Mouse (Mus musculus) heart, embryonic 15.5 days (tissue): Measurements from ENCODE around the gene Plaur. TPM values are rescaled to one million over a fixed set of nuclear protein-coding genes. Genes with fewer than 3 reads are reported as not detected.

Experiments used
- ATAC-seq: fragments of 200-750 bp; cut with Nextera tagmentation; replicated peaks from 2 replicates; pipeline ENCODE4 v1.8.0; 2017; ENCODE audit warnings: low read depth, moderate TSS enrichment; ENCODE audit not compliant: insufficient number of reproducible peaks, insufficient read depth, low FRiP score
- H3K27ac ChIP-seq: fragments of 300-500 bp; sonication (generic); 2 replicates; pipeline ENCODE4 v1.5.1; 2015; ENCODE audit warnings: mild to moderate bottlenecking, inconsistent platforms
- H3K27me3 ChIP-seq: fragments of 300-500 bp; sonication (generic); 2 replicates; pipeline ENCODE4 v1.6.1; 2015; ENCODE audit warnings: inconsistent platforms
- H3K36me3 ChIP-seq: fragments of 300-500 bp; sonication (generic); 2 replicates; pipeline ENCODE4 v1.6.1; 2015; ENCODE audit warnings: mild to moderate bottlenecking, inconsistent platforms
- H3K4me1 ChIP-seq: fragments of 300-500 bp; sonication (generic); replicated peaks from 2 replicates; pipeline ENCODE4 v1.6.1; 2015; ENCODE audit warnings: inconsistent platforms
- H3K4me2 ChIP-seq: fragments of 300-500 bp; sonication (generic); 2 replicates; pipeline ENCODE4 v1.6.1; 2015; ENCODE audit warnings: inconsistent platforms, mild to moderate bottlenecking, moderate library complexity
- H3K4me3 ChIP-seq: fragments of 300-500 bp; sonication (generic); 2 replicates; pipeline ENCODE4 v1.5.1; 2015; ENCODE audit warnings: mild to moderate bottlenecking, inconsistent platforms
- H3K9ac ChIP-seq: fragments of 300-500 bp; sonication (generic); 2 replicates; pipeline ENCODE4 v1.6.1; 2015; ENCODE audit warnings: mild to moderate bottlenecking, inconsistent platforms
- H3K9me3 ChIP-seq: fragments of 300-500 bp; sonication (generic); replicated peaks from 2 replicates; pipeline ENCODE4 v1.6.1; 2016; ENCODE audit warnings: inconsistent platforms
- WGBS: fragments of 180-500 bp; shearing (Covaris S2); methylation state at CpG from one replicate; pipeline ENCODE4 v1.1.7; 2015; ENCODE audit warnings: mixed read lengths; 5-methylcytosine and 5-hydroxymethylcytosine counted together
- polyA plus RNA-seq: library from polyadenylated mRNA; unstranded; fragments of >200 nt; fragmentation: Nextera tagmentation; extraction: Ambion mirVana; gene quantifications from 2 replicates; pipeline ENCODE4 v1.2.1, GENCODE M21; 2015

Plaur gene
- polyA plus RNA-seq, result 8.2 and 9.9 TPM in 2 replicates

GRCm38 (mm10) chr7:24462388-24463319, at the start of gene Plaur:
Gene Plaur (plus strand): TSS chr7:24462484.
- H3K27ac ChIP-seq, result peak within 1 kb of the TSS; percentile 69
- WGBS, result 4% methylated on average over 27 of the region's 27 CpGs
- H3K4me3 ChIP-seq, result peak within 1 kb of the TSS; percentile 44
- peaks cover 22% of the 10 kb centered on the region for H3K4me1 ChIP-seq
- H3K9ac ChIP-seq, result 0 out of 2 replicates have a peak within 1 kb of the TSS, but pooled peaks have one; percentile 25
- H3K27me3 ChIP-seq, result peaks cover 11% of the 10 kb centered on the region
- H3K4me2 ChIP-seq, result peak within 1 kb of the TSS; percentile 61
- H3K9me3 ChIP-seq, result no peaks in the 10 kb centered on the region
- no peaks in the 10 kb centered on the region for H3K36me3 ChIP-seq
- peak; percentile 70 for ATAC-seq

GRCm38 (mm10) chr7:24413630-24414029, 48.7 kb upstream of the Plaur start:
- ATAC-seq, result no peak
- no peak overlapping the region for H3K9ac ChIP-seq
- no peaks in the 10 kb centered on the region for H3K27me3 ChIP-seq
- 58% methylated on average over 3 of the region's 3 CpGs for WGBS
- no peak overlapping the region for H3K4me3 ChIP-seq
- H3K36me3 ChIP-seq, result no peaks in the 10 kb centered on the region; the same call in 1 of the 2 replicates
- no peak overlapping the region for H3K27ac ChIP-seq
- peaks cover 14% of the 10 kb centered on the region for H3K4me1 ChIP-seq
- no peaks in the 10 kb centered on the region for H3K9me3 ChIP-seq
- no peak overlapping the region for H3K4me2 ChIP-seq

GRCm38 (mm10) chr7:24415261-24415660, 47.0 kb upstream of the Plaur start:
- peak; percentile 60 for ATAC-seq
- Histone ChIP-seq H3K36me3 (no peaks in the 10 kb centered on the region; the same call in 1 of the 2 replicates), H3K4me1 (peaks cover 18% of the 10 kb centered on the region), H3K4me3 (no peak overlapping the region), H3K27me3 (no peaks in the 10 kb centered on the region), H3K9ac (no peak overlapping the region), H3K4me2 (no peak overlapping the region), H3K9me3 (no peaks in the 10 kb centered on the region), H3K27ac (peak overlapping the region; percentile 78)
- 35% methylated on average over 7 of the region's 7 CpGs for whole genome bisulfite sequencing

GRCm38 (mm10) chr7:24419579-24419978, 42.7 kb upstream of the Plaur start:
- peaks cover 31% of the 10 kb centered on the region for H3K4me1 ChIP-seq
- H3K27ac ChIP-seq, result no peak overlapping the region
- H3K27me3 ChIP-seq, result no peaks in the 10 kb centered on the region
- ATAC-seq, result no peak
- H3K9me3 ChIP-seq, result no peaks in the 10 kb centered on the region
- WGBS, result 70% methylated on average over 8 of the region's 8 CpGs
- H3K4me3 ChIP-seq, result no peak overlapping the region
- H3K36me3 ChIP-seq, result peaks cover 12% of the 10 kb centered on the region
- H3K9ac ChIP-seq, result no peak overlapping the region
- H3K4me2 ChIP-seq, result no peak overlapping the region

GRCm38 (mm10) chr7:24421648-24422047, 40.6 kb upstream of the Plaur start:
- no peak overlapping the region for H3K4me3 ChIP-seq
- no peaks in the 10 kb centered on the region for H3K9me3 ChIP-seq
- H3K4me1 ChIP-seq, result peaks cover 23% of the 10 kb centered on the region
- no peak overlapping the region for H3K27ac ChIP-seq
- H3K27me3 ChIP-seq, result no peaks in the 10 kb centered on the region
- no peak for ATAC-seq
- H3K4me2 ChIP-seq, result no peak overlapping the region
- 64% methylated on average over 7 of the region's 7 CpGs for WGBS
- no peak overlapping the region for H3K9ac ChIP-seq
- H3K36me3 ChIP-seq, result peaks cover 12% of the 10 kb centered on the region

- no peaks in the 10 kb centered on the region for H3K27me3 ChIP-seq
- H3K9me3 ChIP-seq, result no peaks in the 10 kb centered on the region
- H3K9ac ChIP-seq, result 0 out of 2 replicates have a peak overlapping the region, but pooled peaks have one; percentile 14
- H3K36me3 ChIP-seq, result peaks cover 12% of the 10 kb centered on the region
- H3K27ac ChIP-seq, result no peak overlapping the region
- no peak overlapping the region for H3K4me2 ChIP-seq
- 78% methylated on average over 8 of the region's 8 CpGs for WGBS
- H3K4me3 ChIP-seq, result no peak overlapping the region
- no peak for ATAC-seq
- peaks cover 23% of the 10 kb centered on the region for H3K4me1 ChIP-seq
Observed at GRCm38 (mm10) chr7:24422251-24422650, 40.0 kb upstream of the Plaur start.

GRCm38 (mm10) chr7:24423107-24423763, 39.0 kb upstream of the Plaur start:
- H3K4me1 ChIP-seq, result peaks cover 23% of the 10 kb centered on the region
- H3K27me3 ChIP-seq, result no peaks in the 10 kb centered on the region
- H3K4me2 ChIP-seq, result no peak overlapping the region
- H3K4me3 ChIP-seq, result no peak overlapping the region
- no peak overlapping the region for H3K9ac ChIP-seq
- H3K27ac ChIP-seq, result no peak overlapping the region
- WGBS, result 80% methylated on average over 15 of the region's 15 CpGs
- H3K9me3 ChIP-seq, result no peaks in the 10 kb centered on the region
- ATAC-seq, result no peak
- H3K36me3 ChIP-seq, result peaks cover 12% of the 10 kb centered on the region

GRCm38 (mm10) chr7:24423956-24424732, 38.1 kb upstream of the Plaur start:
- Histone ChIP-seq H3K4me1 (peaks cover 23% of the 10 kb centered on the region), H3K4me3 (no peak overlapping the region), H3K9ac (no peak overlapping the region), H3K9me3 (no peaks in the 10 kb centered on the region), H3K27ac (peak overlapping the region; percentile 28), H3K4me2 (no peak overlapping the region), H3K27me3 (no peaks in the 10 kb centered on the region), H3K36me3 (peaks cover 12% of the 10 kb centered on the region)
- WGBS, result 55% methylated on average over 12 of the region's 12 CpGs
- ATAC-seq, result peak; percentile 29; the same call in 1 of the 2 replicates

- peaks cover 27% of the 10 kb centered on the region for H3K4me1 ChIP-seq
- no peak overlapping the region for H3K4me2 ChIP-seq
- ATAC-seq, result no peak
- 73% methylated on average over 9 of the region's 9 CpGs for WGBS
- peaks cover 6% of the 10 kb centered on the region for H3K36me3 ChIP-seq
- H3K4me3 ChIP-seq, result no peak overlapping the region
- no peak overlapping the region for H3K27ac ChIP-seq
- H3K9ac ChIP-seq, result no peak overlapping the region
- H3K27me3 ChIP-seq, result no peaks in the 10 kb centered on the region
- no peaks in the 10 kb centered on the region for H3K9me3 ChIP-seq
Observed at GRCm38 (mm10) chr7:24425919-24426318, 36.4 kb upstream of the Plaur start.

- Histone ChIP-seq H3K9me3 (no peaks in the 10 kb centered on the region), H3K27me3 (peaks cover 8% of the 10 kb centered on the region), H3K27ac (no peak overlapping the region), H3K36me3 (no peaks in the 10 kb centered on the region), H3K4me1 (peaks cover 31% of the 10 kb centered on the region), H3K4me2 (no peak overlapping the region), H3K4me3 (no peak overlapping the region), H3K9ac (no peak overlapping the region)
- 93% methylated on average over 8 of the region's 8 CpGs for WGBS
- ATAC-seq, result no peak
Observed at GRCm38 (mm10) chr7:24427168-24427567, 35.1 kb upstream of the Plaur start.

GRCm38 (mm10) chr7:24428725-24429124, 33.6 kb upstream of the Plaur start:
- H3K27me3 ChIP-seq, result peaks cover 23% of the 10 kb centered on the region
- H3K4me2 ChIP-seq, result no peak overlapping the region
- no peak for ATAC-seq
- H3K36me3 ChIP-seq, result no peaks in the 10 kb centered on the region
- H3K9ac ChIP-seq, result no peak overlapping the region
- no peaks in the 10 kb centered on the region for H3K9me3 ChIP-seq
- no peak overlapping the region for H3K27ac ChIP-seq
- H3K4me3 ChIP-seq, result no peak overlapping the region
- WGBS, result 89% methylated on average over 5 of the region's 5 CpGs
- H3K4me1 ChIP-seq, result peaks cover 30% of the 10 kb centered on the region
